Mouse (Mus musculus): ENCODE data around the gene Gabbr2.

The Gabbr2 gene

GRCm38 (mm10) chr4:47000626-47001395 is 9.1 kb upstream of the Gabbr2 start:
- Histone ChIP-seq H3K36me3 (ENCODE audit: control insufficient read depth, insufficient read depth, low read length, poor library complexity, severe bottlenecking) (no peaks in the 10 kb centered on the region), H3K27me3 (ENCODE audit: control insufficient read depth, insufficient read depth, low read length, poor library complexity, severe bottlenecking) (no peaks in the 10 kb centered on the region)
- DNase-seq (ENCODE audit: low read depth, low spot score), result peak; percentile 60

DNA sequence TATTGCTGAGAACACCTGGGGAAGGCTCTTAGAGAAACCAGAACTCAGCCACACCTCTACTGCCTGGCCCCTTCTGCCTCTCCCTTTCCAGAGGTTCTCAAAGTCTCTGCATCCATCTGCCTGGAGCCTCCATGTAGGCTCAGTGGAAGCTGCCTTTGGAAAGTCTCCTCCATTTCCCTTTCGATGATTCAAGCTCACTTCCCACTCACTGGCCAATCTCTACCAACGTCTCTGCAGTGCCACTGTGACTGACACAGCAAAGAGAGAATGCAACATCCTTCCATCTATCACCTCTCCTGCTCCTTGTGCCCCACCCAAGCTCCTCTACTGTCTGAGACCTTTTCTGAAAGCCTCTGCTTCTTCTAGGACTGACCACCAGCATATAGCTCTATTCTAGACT is 6.3 kb upstream of the Gabbr2 start:
- Histone ChIP-seq H3K36me3 (ENCODE audit: control insufficient read depth, insufficient read depth, low read length, poor library complexity, severe bottlenecking) (no peaks in the 10 kb centered on the region), H3K27me3 (ENCODE audit: control insufficient read depth, insufficient read depth, low read length, poor library complexity, severe bottlenecking) (no peaks in the 10 kb centered on the region)
- no peak for DNase-seq (ENCODE audit: low read depth, low spot score)

DNA sequence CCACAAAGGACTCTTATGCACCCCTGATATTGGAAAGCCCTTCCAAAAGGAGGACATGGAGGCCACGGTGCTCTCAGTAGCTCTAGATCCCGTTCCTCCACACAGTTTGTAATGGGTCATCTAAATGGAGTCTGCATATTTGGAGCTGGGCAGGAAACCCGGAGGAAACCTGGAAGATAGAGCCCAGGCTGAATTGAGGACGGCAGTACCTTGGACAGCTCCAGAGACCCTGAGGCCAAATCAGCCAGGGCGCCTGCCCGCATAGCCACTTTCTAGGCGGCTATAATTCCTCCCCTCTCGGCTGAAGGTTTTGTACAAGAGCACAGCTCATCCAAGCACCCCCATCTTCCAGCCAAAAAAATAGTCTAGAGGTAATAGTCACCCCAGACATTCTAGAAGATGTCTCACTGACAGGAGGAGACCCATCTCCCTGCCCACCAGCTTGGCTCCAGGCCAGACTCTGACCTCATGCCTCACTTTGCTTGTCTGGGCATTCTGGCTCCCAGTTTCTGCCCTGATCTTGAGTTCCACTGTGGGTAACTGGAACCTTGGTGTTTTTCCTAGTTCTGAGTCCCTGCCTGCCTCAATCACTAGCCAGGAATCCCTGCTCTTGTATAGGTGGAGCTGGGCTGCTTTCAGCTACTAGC is 1.3 kb upstream of the Gabbr2 start:
- peak; percentile 32 for DNase-seq (ENCODE audit: low read depth, low spot score)
- Histone ChIP-seq H3K27me3 (ENCODE audit: control insufficient read depth, insufficient read depth, low read length, poor library complexity, severe bottlenecking) (no peaks in the 10 kb centered on the region; the same call in 1 of the 2 replicates), H3K36me3 (ENCODE audit: control insufficient read depth, insufficient read depth, low read length, poor library complexity, severe bottlenecking) (no peaks in the 10 kb centered on the region)

DNA sequence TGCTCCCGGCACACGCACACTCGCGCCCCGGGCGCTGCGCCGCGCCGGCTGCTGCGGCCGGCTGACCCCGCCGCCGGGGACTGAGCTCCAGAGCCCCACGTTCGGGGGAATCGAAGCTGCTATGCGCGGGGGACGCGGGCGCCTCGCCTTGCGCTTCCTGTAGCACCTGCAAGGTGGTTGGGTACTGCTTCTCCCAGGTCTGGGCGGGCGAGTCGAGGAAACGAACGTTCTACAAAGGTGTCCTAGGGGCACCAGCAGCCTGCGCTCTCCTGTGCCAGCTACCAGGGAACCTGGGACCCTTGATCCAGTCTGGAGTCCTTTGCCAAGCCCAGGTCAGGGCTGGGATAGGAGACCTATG is 265 bp upstream of the Gabbr2 start:
- H3K27me3 ChIP-seq (ENCODE audit: control insufficient read depth, insufficient read depth, low read length, poor library complexity, severe bottlenecking), result no peaks in the 10 kb centered on the region; the same call in 1 of the 2 replicates
- no peaks in the 10 kb centered on the region for H3K36me3 ChIP-seq (ENCODE audit: control insufficient read depth, insufficient read depth, low read length, poor library complexity, severe bottlenecking)
- DNase-seq (ENCODE audit: low read depth, low spot score), result no peak

- Histone ChIP-seq H3K36me3 (ENCODE audit: control insufficient read depth, insufficient read depth, low read length, poor library complexity, severe bottlenecking) (no peaks in the 10 kb centered on the region), H3K27me3 (ENCODE audit: control insufficient read depth, insufficient read depth, low read length, poor library complexity, severe bottlenecking) (no peaks in the 10 kb centered on the region; the same call in 1 of the 2 replicates)
- DNase-seq (ENCODE audit: low read depth, low spot score), result no peak
These were observed 1.2 kb downstream of the Gabbr2 start for GRCm38 (mm10) chr4:46990281-46991015.

- Histone ChIP-seq H3K27me3 (ENCODE audit: control insufficient read depth, insufficient read depth, low read length, poor library complexity, severe bottlenecking) (no peaks in the 10 kb centered on the region; the same call in 1 of the 2 replicates), H3K36me3 (ENCODE audit: control insufficient read depth, insufficient read depth, low read length, poor library complexity, severe bottlenecking) (no peaks in the 10 kb centered on the region)
- peak; percentile 22 for DNase-seq (ENCODE audit: low read depth, low spot score)
These were observed 1.8 kb downstream of the Gabbr2 start for GRCm38 (mm10) chr4:46989842-46990241.

- H3K27me3 ChIP-seq (ENCODE audit: control insufficient read depth, insufficient read depth, low read length, poor library complexity, severe bottlenecking), result no peaks in the 10 kb centered on the region; the same call in 1 of the 2 replicates
- H3K36me3 ChIP-seq (ENCODE audit: control insufficient read depth, insufficient read depth, low read length, poor library complexity, severe bottlenecking), result no peaks in the 10 kb centered on the region
- no peak for DNase-seq (ENCODE audit: low read depth, low spot score)
These were observed 2.8 kb downstream of the Gabbr2 start for GRCm38 (mm10) chr4:46988824-46989223.

DNA sequence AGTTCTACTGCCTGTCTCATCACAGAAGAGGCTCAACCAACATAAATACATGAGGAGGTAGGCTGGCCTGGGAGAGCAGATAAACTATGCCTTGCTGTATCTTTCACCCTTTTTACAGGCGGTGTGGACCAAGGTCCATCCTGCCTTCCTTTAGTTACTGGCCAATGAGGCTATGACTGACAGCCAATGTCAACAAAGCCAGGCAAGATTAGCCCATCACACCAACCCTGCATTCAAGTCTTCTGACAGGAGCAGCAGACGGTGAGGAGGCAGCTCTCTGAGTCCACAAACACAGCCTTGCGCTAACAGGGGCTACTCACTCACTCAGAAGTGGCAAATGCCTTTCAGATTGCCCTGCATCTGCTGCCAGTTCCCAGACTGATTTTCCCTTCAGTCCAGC is 3.4 kb downstream of the Gabbr2 start:
- Histone ChIP-seq H3K36me3 (ENCODE audit: control insufficient read depth, insufficient read depth, low read length, poor library complexity, severe bottlenecking) (no peaks in the 10 kb centered on the region), H3K27me3 (ENCODE audit: control insufficient read depth, insufficient read depth, low read length, poor library complexity, severe bottlenecking) (no peaks in the 10 kb centered on the region; the same call in 1 of the 2 replicates)
- DNase-seq (ENCODE audit: low read depth, low spot score), result no peak

DNA sequence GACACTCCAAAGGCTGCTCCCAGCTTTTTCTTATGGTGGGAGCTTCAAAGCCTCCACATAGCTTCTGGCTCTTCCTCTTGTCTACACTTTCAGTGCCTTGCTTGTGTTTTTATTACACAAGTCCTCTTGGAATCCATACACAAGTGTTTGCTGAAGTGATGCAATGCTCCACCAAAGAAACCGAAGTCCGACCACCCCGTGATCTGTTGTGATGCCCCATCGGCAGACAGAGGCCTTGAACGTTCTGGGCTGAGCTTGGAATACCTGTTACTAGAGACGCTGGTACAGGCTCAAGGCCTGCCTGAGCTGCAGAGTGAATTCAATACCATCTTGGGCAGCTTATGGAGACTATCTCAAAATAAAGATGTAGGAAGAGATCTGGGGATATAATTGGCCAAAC is 3.9 kb downstream of the Gabbr2 start:
- H3K36me3 ChIP-seq (ENCODE audit: control insufficient read depth, insufficient read depth, low read length, poor library complexity, severe bottlenecking), result no peaks in the 10 kb centered on the region
- DNase-seq (ENCODE audit: low read depth, low spot score), result no peak
- H3K27me3 ChIP-seq (ENCODE audit: control insufficient read depth, insufficient read depth, low read length, poor library complexity, severe bottlenecking), result no peaks in the 10 kb centered on the region; the same call in 1 of the 2 replicates

GRCm38 (mm10) chr4:46986054-46986453 is 5.6 kb downstream of the Gabbr2 start:
- Histone ChIP-seq H3K27me3 (ENCODE audit: control insufficient read depth, insufficient read depth, low read length, poor library complexity, severe bottlenecking) (no peaks in the 10 kb centered on the region), H3K36me3 (ENCODE audit: control insufficient read depth, insufficient read depth, low read length, poor library complexity, severe bottlenecking) (no peaks in the 10 kb centered on the region)
- DNase-seq (ENCODE audit: low read depth, low spot score), result no peak

DNA sequence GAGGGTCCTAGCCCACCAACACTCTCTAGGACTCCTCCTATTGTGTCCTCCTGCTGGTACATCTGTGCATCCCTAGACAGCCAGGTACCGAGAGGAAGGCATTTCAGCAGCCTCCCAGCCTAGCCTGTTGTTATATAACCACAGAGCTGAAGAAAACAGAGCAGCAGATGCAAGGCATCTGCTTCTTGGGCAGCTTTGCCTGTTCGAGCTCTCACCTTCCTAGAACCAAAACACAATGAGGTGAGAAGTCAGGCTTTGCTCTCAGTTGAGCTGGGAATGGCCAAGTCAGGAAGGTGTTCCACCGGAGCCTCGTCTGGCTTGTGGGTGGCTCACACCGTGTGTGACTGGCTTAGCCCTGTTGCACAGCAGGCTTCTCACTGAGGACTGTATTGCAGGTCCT is 8.8 kb downstream of the Gabbr2 start:
- Histone ChIP-seq H3K27me3 (ENCODE audit: control insufficient read depth, insufficient read depth, low read length, poor library complexity, severe bottlenecking) (no peaks in the 10 kb centered on the region), H3K36me3 (ENCODE audit: control insufficient read depth, insufficient read depth, low read length, poor library complexity, severe bottlenecking) (no peaks in the 10 kb centered on the region)
- no peak for DNase-seq (ENCODE audit: low read depth, low spot score)

DNA sequence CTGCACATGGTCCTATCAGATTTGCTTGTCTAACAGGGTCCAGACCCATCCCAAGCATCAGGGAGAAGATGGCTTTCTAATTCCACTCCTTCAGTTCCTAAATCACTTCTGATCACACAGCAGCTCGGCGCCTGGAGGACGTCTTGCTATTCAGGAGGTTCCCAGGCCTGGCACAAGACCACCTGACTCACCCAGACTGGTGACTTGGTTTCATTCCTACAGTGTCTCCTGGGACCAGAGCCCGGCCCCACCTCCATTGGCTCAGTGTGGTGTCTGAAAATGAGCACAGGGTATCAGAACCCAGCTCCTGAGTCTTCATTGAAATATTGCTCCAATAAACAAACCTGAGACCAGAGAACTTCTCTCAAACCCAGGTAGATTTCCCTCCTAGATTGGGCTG is 9.6 kb downstream of the Gabbr2 start:
- DNase-seq (ENCODE audit: low read depth, low spot score), result no peak
- Histone ChIP-seq H3K27me3 (ENCODE audit: control insufficient read depth, insufficient read depth, low read length, poor library complexity, severe bottlenecking) (no peaks in the 10 kb centered on the region), H3K36me3 (ENCODE audit: control insufficient read depth, insufficient read depth, low read length, poor library complexity, severe bottlenecking) (no peaks in the 10 kb centered on the region)

DNA sequence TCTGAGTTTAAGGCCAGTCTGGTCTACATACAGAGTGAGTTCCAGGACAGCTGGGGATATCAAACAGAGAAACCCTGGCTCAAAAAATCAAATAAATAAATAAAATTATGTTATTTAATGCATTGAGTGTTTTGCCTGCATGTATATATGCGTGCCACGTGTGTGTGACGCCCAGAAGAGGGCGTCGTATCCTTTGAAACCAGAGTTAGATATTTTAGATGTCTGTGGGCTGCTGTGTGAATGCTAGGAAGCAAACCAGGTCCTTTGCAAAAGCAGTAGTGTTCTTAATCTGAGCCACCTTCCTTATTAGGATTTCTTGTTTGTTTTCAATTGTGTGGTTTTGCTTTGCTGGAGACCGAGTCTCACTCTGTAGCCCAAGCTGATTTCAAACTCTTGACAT is 13.3 kb downstream of the Gabbr2 start:
- Histone ChIP-seq H3K36me3 (ENCODE audit: control insufficient read depth, insufficient read depth, low read length, poor library complexity, severe bottlenecking) (no peaks in the 10 kb centered on the region), H3K27me3 (ENCODE audit: control insufficient read depth, insufficient read depth, low read length, poor library complexity, severe bottlenecking) (no peaks in the 10 kb centered on the region)
- peak; percentile 45 for DNase-seq (ENCODE audit: low read depth, low spot score)

DNA sequence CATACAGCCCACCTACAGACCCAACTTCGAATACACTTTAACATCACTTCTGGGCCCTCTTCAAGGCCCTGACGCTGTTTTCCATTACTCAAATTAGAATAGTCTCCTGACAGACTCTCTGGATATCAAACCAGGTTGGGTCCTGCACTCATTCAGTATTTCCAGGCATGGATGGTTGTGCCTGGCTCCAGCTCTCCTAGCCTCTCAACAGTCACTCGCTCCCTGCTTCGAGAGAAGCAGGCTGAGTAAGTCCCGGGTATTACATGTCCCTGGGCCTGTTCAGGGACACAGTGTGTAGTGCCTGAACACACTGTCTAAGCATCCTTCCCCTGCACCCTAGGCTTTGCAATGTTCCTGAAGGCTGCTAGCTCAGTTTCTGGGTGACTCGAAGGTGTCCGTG is 14.5 kb downstream of the Gabbr2 start:
- no peak for DNase-seq (ENCODE audit: low read depth, low spot score)
- Histone ChIP-seq H3K27me3 (ENCODE audit: control insufficient read depth, insufficient read depth, low read length, poor library complexity, severe bottlenecking) (no peaks in the 10 kb centered on the region), H3K36me3 (ENCODE audit: control insufficient read depth, insufficient read depth, low read length, poor library complexity, severe bottlenecking) (no peaks in the 10 kb centered on the region)

DNA sequence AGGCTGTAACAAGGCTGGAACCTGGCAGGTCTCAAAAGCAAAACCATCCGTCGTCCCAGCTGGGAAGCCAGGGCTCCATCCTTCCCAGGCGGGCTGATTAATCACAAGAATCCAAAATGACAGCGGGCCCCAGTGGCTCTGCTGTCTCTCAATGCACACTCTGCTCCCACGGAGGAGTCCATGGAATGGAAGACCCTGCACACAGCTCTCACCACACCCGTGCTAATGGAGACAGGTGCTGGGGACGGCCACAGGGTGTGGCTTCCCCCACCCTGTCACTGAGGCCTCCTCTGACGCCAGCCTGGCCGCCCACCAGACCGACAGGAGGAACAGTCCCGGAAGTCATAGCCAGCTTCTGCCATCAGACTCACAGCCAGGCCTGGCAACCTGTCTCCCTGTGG is 15.0 kb downstream of the Gabbr2 start:
- Histone ChIP-seq H3K27me3 (ENCODE audit: control insufficient read depth, insufficient read depth, low read length, poor library complexity, severe bottlenecking) (no peaks in the 10 kb centered on the region), H3K36me3 (ENCODE audit: control insufficient read depth, insufficient read depth, low read length, poor library complexity, severe bottlenecking) (no peaks in the 10 kb centered on the region)
- no peak for DNase-seq (ENCODE audit: low read depth, low spot score)
